ENCODE assay signal across 7 mouse cellular contexts in the genomic region with DNA sequence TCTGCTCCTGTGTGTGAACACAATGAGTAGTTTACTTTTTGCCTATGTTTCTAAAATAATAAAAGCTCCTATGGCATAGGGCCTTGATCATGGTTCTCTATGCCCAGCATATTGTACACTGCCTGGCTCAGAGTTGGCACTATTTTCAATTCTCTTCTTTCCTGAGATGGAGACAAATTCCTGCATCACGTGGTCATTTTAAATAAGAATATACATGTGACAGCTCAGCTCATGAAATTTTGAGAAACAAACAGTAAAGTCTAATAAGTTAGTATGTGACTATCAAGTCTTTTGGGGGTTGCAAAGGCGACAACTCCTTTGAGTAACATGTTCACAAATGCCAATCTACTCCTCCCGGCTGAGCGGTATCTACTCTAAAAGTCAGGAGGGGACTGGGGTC. TPM values are rescaled to one million over a fixed set of nuclear protein-coding genes. Genes with fewer than 3 reads are reported as not detected.
DNase-seq lines count a peak whose midpoint lies in the region; ATAC-seq lines count a peak whose summit lies in the region.

No protein-coding gene starts in this region.

- H3K9me3 ChIP-seq in neural tube, embryonic 11.5 days (ENCODE audit: control insufficient read depth, low read length) = no peaks in the 10 kb centered on the region
- no peaks in the 10 kb centered on the region for H3K9me3 ChIP-seq in forebrain, embryonic 10.5 days
- H3K9me3 ChIP-seq in limb, embryonic 13.5 days = no peaks in the 10 kb centered on the region
- H3K9me3 ChIP-seq in stomach, embryonic 16.5 days (replicated peaks; ENCODE audit: control insufficient read depth, low read length) = no peaks in the 10 kb centered on the region

- H3K4me3 ChIP-seq in neural tube, embryonic 11.5 days (ENCODE audit: low read depth, low read length) = peak overlapping the region; percentile 78
- peak overlapping the region; percentile 72 for H3K4me3 ChIP-seq in forebrain, embryonic 10.5 days
- peak overlapping the region; percentile 72 for H3K4me3 ChIP-seq in limb, embryonic 13.5 days
- peak overlapping the region; percentile 84 for H3K4me3 ChIP-seq in stomach, embryonic 16.5 days (replicated peaks; ENCODE audit: low read length)

- ATAC-seq in neural tube, embryonic 11.5 days (ENCODE audit: insufficient read depth, low FRiP score, low TSS enrichment) = no peak
- no peak for ATAC-seq in limb, embryonic 13.5 days (ENCODE audit: low FRiP score, low read depth)
- ATAC-seq in stomach, embryonic 16.5 days (ENCODE audit: insufficient read depth, low FRiP score) = no peak

- H3K27ac ChIP-seq in neural tube, embryonic 11.5 days (ENCODE audit: low read depth, low read length) = 0 out of 2 replicates have a peak overlapping the region, but pooled peaks have one; percentile 55
- peak overlapping the region; percentile 95 for H3K27ac ChIP-seq in forebrain, embryonic 10.5 days
- peak overlapping the region; percentile 80 for H3K27ac ChIP-seq in limb, embryonic 13.5 days
- peak overlapping the region; percentile 93 for H3K27ac ChIP-seq in stomach, embryonic 16.5 days (ENCODE audit: low read length)

- no peaks in the 10 kb centered on the region for H3K27me3 ChIP-seq in neural tube, embryonic 11.5 days (ENCODE audit: control insufficient read depth, insufficient read depth, low read length)
- H3K27me3 ChIP-seq in forebrain, embryonic 10.5 days (ENCODE audit: poor library complexity, severe bottlenecking) = no peaks in the 10 kb centered on the region
- no peaks in the 10 kb centered on the region for H3K27me3 ChIP-seq in limb, embryonic 13.5 days
- H3K27me3 ChIP-seq in stomach, embryonic 16.5 days (ENCODE audit: control insufficient read depth, insufficient read depth, low read length) = no peaks in the 10 kb centered on the region

- under 1% methylated on average over 4 of the region's 4 CpGs for WGBS in neural tube, embryonic 11.5 days
- 0% methylated on average over 4 of the region's 4 CpGs for WGBS in forebrain, embryonic 10.5 days
- WGBS in limb, embryonic 13.5 days = under 1% methylated on average over 4 of the region's 4 CpGs
- 0% methylated on average over 4 of the region's 4 CpGs for WGBS in stomach, embryonic 16.5 days

- H3K4me2 ChIP-seq in neural tube, embryonic 11.5 days (ENCODE audit: low read depth) = peak overlapping the region; percentile 62
- H3K4me2 ChIP-seq in limb, embryonic 13.5 days (replicated peaks) = peak overlapping the region; percentile 82
- peak overlapping the region; percentile 80 for H3K4me2 ChIP-seq in stomach, embryonic 16.5 days (ENCODE audit: low read depth, low read length)

- H3K36me3 ChIP-seq in neural tube, embryonic 11.5 days (ENCODE audit: control insufficient read depth, insufficient read depth, low read length) = peaks cover 5% of the 10 kb centered on the region
- H3K36me3 ChIP-seq in forebrain, embryonic 10.5 days (replicated peaks) = peaks cover 36% of the 10 kb centered on the region
- peaks cover 33% of the 10 kb centered on the region for H3K36me3 ChIP-seq in limb, embryonic 13.5 days
- peaks cover 7% of the 10 kb centered on the region; the same call in 1 of the 2 replicates for H3K36me3 ChIP-seq in stomach, embryonic 16.5 days (ENCODE audit: control insufficient read depth, insufficient read depth, low read length)

- DNase-seq in neural tube, embryonic 11.5 days (ENCODE audit: low spot score) = no peak
- DNase-seq in neural tube, embryonic 10.5 days (ENCODE audit: extremely low spot score, low spot score) = no peak
- DNase-seq in forebrain, embryonic 10.5 days (ENCODE audit: extremely low spot score, low spot score) = no peak
- DNase-seq in left cerebral cortex, adult 8-10 months (ENCODE audit: low spot score in 2 of 2) = no peak
- no peak for DNase-seq in thymus, postnatal 25 days

- H3K9ac ChIP-seq in neural tube, embryonic 11.5 days (ENCODE audit: low read length) = peak overlapping the region; percentile 80
- H3K9ac ChIP-seq in limb, embryonic 13.5 days = peak overlapping the region; percentile 84
- H3K9ac ChIP-seq in stomach, embryonic 16.5 days (ENCODE audit: low read length) = peak overlapping the region; percentile 88

- peaks cover 5% of the 10 kb centered on the region; the same call in 1 of the 2 replicates for H3K4me1 ChIP-seq in neural tube, embryonic 11.5 days (ENCODE audit: control insufficient read depth, insufficient read depth, low read length)
- H3K4me1 ChIP-seq in forebrain, embryonic 10.5 days = peaks cover 19% of the 10 kb centered on the region
- H3K4me1 ChIP-seq in limb, embryonic 13.5 days = peaks cover 15% of the 10 kb centered on the region
- peaks cover 12% of the 10 kb centered on the region for H3K4me1 ChIP-seq in stomach, embryonic 16.5 days (ENCODE audit: control insufficient read depth, insufficient read depth, low read length)

RNA-seq across cellular contexts. Expression of a gene that starts 0.3 kb away (rescaled TPM):
- polyA plus RNA-seq in neural tube, embryonic 11.5 days (2014; fragmentation: Nextera tagmentation; extraction: Ambion mirVana) = 31.3 and 32.1 TPM in 2 replicates
- polyA plus RNA-seq in forebrain, embryonic 10.5 days (2016; fragmentation: Nextera tagmentation; extraction: Ambion mirVana) = 24.2 and 28.7 TPM in 2 replicates
- polyA plus RNA-seq in limb, embryonic 13.5 days (2015; fragmentation: Nextera tagmentation; extraction: Ambion mirVana) = 23.8 and 31.3 TPM in 2 replicates
- polyA plus RNA-seq in stomach, embryonic 16.5 days (2015; fragmentation: Nextera tagmentation; extraction: Ambion mirVana) = 32.9 and 34.7 TPM in 2 replicates
- 10 to 100 TPM; 15.4 to 25.6 (median 18.5) TPM for total RNA-seq in left cerebral cortex, adult 8-10 months (2022)

RNA-seq across cellular contexts. Expression of a gene that starts 0.7 kb away (rescaled TPM):
- polyA plus RNA-seq in neural tube, embryonic 11.5 days (2014; fragmentation: Nextera tagmentation; extraction: Ambion mirVana) = 120 and 122 TPM in 2 replicates
- 71.8 and 72.1 TPM in 2 replicates for polyA plus RNA-seq in forebrain, embryonic 10.5 days (2016; fragmentation: Nextera tagmentation; extraction: Ambion mirVana)
- 85.9 and 94.2 TPM in 2 replicates for polyA plus RNA-seq in limb, embryonic 13.5 days (2015; fragmentation: Nextera tagmentation; extraction: Ambion mirVana)
- polyA plus RNA-seq in stomach, embryonic 16.5 days (2015; fragmentation: Nextera tagmentation; extraction: Ambion mirVana) = 60.2 and 62.0 TPM in 2 replicates
- total RNA-seq in left cerebral cortex, adult 8-10 months (2022) = 10 to 100 TPM; 42.1 to 48.2 (median 42.9) TPM

RNA-seq across cellular contexts. Expression of a gene that starts 30.7 kb away (rescaled TPM):
- polyA plus RNA-seq in neural tube, embryonic 11.5 days (2014; fragmentation: Nextera tagmentation; extraction: Ambion mirVana) = 0.72 and 1.5 TPM in 2 replicates
- polyA plus RNA-seq in forebrain, embryonic 10.5 days (2016; fragmentation: Nextera tagmentation; extraction: Ambion mirVana) = 2.2 and 2.8 TPM in 2 replicates
- 0.92 and 1.1 TPM in 2 replicates for polyA plus RNA-seq in limb, embryonic 13.5 days (2015; fragmentation: Nextera tagmentation; extraction: Ambion mirVana)
- polyA plus RNA-seq in stomach, embryonic 16.5 days (2015; fragmentation: Nextera tagmentation; extraction: Ambion mirVana) = 1.00 and 1.1 TPM in 2 replicates
- 10 to 100 TPM; 15.4 to 20.3 (median 19.0) TPM for total RNA-seq in left cerebral cortex, adult 8-10 months (2022)
